Mouse (Mus musculus) hindbrain, postnatal 0 days (tissue): ENCODE measurements at regions not wholly inside any gene's neighbourhood (a gene's known extent, or its start where the extent isn't known, plus 50 kb on each side); places are given as distances from the start of the nearest gene placed in this dataset.

Source experiments
- ATAC-seq: fragments of 200-750 bp; cut with Nextera tagmentation; 2 replicates; pipeline ENCODE4 v1.8.0; 2017; ENCODE audit warnings: mild to moderate bottlenecking, moderate TSS enrichment, moderate library complexity
- DNase-seq: peaks from one replicate; pipeline ENCODE4 v3.0.0-alpha.2; 2015; ENCODE audit warnings: low spot score
- H3K27ac ChIP-seq: fragments of 300-500 bp; sonication (generic); 2 replicates; pipeline ENCODE4 v1.5.1; 2014; ENCODE audit warnings: mild to moderate bottlenecking
- H3K27me3 ChIP-seq: fragments of 300-500 bp; sonication (generic); 2 replicates; pipeline ENCODE4 v1.6.1; 2014; ENCODE audit warnings: low read length, mixed read lengths; ENCODE audit not compliant: insufficient read depth
- H3K36me3 ChIP-seq: fragments of 300-500 bp; sonication (generic); 2 replicates; pipeline ENCODE4 v1.6.1; 2014; ENCODE audit warnings: low read length, mixed read lengths; ENCODE audit not compliant: insufficient read depth
- H3K4me1 ChIP-seq: fragments of 300-500 bp; sonication (generic); 2 replicates; pipeline ENCODE4 v1.6.1; 2014; ENCODE audit warnings: antibody characterized with exemption, low read length, mixed read lengths; ENCODE audit not compliant: insufficient read depth
- H3K4me2 ChIP-seq: fragments of 300-500 bp; sonication (generic); 2 replicates; pipeline ENCODE4 v1.6.1; 2014; ENCODE audit warnings: low read depth, mild to moderate bottlenecking, low read length, moderate library complexity, mixed read lengths
- H3K4me3 ChIP-seq: fragments of 300-500 bp; sonication (generic); 2 replicates; pipeline ENCODE4 v1.5.1; 2014; ENCODE audit warnings: low read length
- H3K9ac ChIP-seq: fragments of 300-500 bp; sonication (generic); replicated peaks from 2 replicates; pipeline ENCODE4 v1.6.1; 2014; ENCODE audit warnings: mild to moderate bottlenecking, low read length, moderate library complexity, mixed read lengths
- H3K9me3 ChIP-seq: fragments of 300-500 bp; sonication (generic); 2 replicates; pipeline ENCODE4 v1.6.1; 2016; ENCODE audit warnings: low read length, mixed read lengths
- CTCF ChIP-seq: IDR thresholded peaks from 2 replicates; pipeline ENCODE4 v1.5.1; 2016; ENCODE audit warnings: antibody characterized with exemption, control low read depth, low read depth
- WGBS: fragments of 180-500 bp; shearing (Covaris S2); extraction: QIAGEN DNeasy Blood & Tissue Kit; methylation state at CpG from one replicate; pipeline ENCODE4 v1.1.7; 2014; 5-methylcytosine and 5-hydroxymethylcytosine counted together

GRCm38 (mm10) chr12:66157630-66158292 is 126.4 kb downstream of the Rpl10l start:
- no peaks in the 10 kb centered on the region for H3K9me3 ChIP-seq
- no peak overlapping the region for H3K9ac ChIP-seq
- H3K4me3 ChIP-seq: no peak overlapping the region
- H3K27ac ChIP-seq: no peak overlapping the region
- TF ChIP-seq CTCF: no peak
- no peaks in the 10 kb centered on the region for H3K27me3 ChIP-seq
- H3K4me2 ChIP-seq: no peak overlapping the region
- no peaks in the 10 kb centered on the region for H3K36me3 ChIP-seq
- no peaks in the 10 kb centered on the region for H3K4me1 ChIP-seq
- WGBS: 27% methylated on average over 3 of the region's 3 CpGs
- ATAC-seq (no peak), DNase-seq (peak; percentile 35)

- no peak for ATAC-seq
- 53% methylated on average over 3 of the region's 3 CpGs for WGBS
- Histone ChIP-seq H3K9ac (no peak overlapping the region), H3K36me3 (no peaks in the 10 kb centered on the region), H3K27me3 (no peaks in the 10 kb centered on the region), H3K9me3 (no peaks in the 10 kb centered on the region), H3K4me2 (no peak overlapping the region), H3K4me3 (no peak overlapping the region), H3K27ac (no peak overlapping the region), H3K4me1 (no peaks in the 10 kb centered on the region)
- no peak for DNase-seq
- no peak for TF ChIP-seq CTCF
These were observed 127.1 kb downstream of the Rpl10l start for GRCm38 (mm10) chr12:66156980-66157629.

GRCm38 (mm10) chr12:66130909-66131308 is 153.3 kb downstream of the Rpl10l start:
- Histone ChIP-seq H3K4me3 (no peak overlapping the region), H3K4me1 (no peaks in the 10 kb centered on the region), H3K9me3 (no peaks in the 10 kb centered on the region), H3K27me3 (no peaks in the 10 kb centered on the region), H3K36me3 (no peaks in the 10 kb centered on the region), H3K9ac (no peak overlapping the region), H3K4me2 (no peak overlapping the region), H3K27ac (no peak overlapping the region)
- ATAC-seq: no peak
- peak; percentile 53 for DNase-seq
- TF ChIP-seq CTCF: peak; percentile 55
- WGBS: 54% methylated on average over 1 of the region's 1 CpGs

- no peak overlapping the region for H3K4me3 ChIP-seq
- H3K4me1 ChIP-seq: no peaks in the 10 kb centered on the region
- ATAC-seq: no peak
- H3K36me3 ChIP-seq: no peaks in the 10 kb centered on the region
- H3K27ac ChIP-seq: no peak overlapping the region
- no peak for DNase-seq
- TF ChIP-seq CTCF: no peak
- H3K27me3 ChIP-seq: no peaks in the 10 kb centered on the region
- no peak overlapping the region for H3K9ac ChIP-seq
- no peaks in the 10 kb centered on the region for H3K9me3 ChIP-seq
- 20% methylated on average over 1 of the region's 1 CpGs for WGBS
- no peak overlapping the region for H3K4me2 ChIP-seq
These were observed 164.6 kb downstream of the Rpl10l start for GRCm38 (mm10) chr12:66119565-66119964.

GRCm38 (mm10) chr12:66090806-66091447 is 193.3 kb downstream of the Rpl10l start:
- no peak overlapping the region for H3K4me2 ChIP-seq
- no peaks in the 10 kb centered on the region for H3K9me3 ChIP-seq
- 87% methylated on average over 3 of the region's 3 CpGs for WGBS
- no peaks in the 10 kb centered on the region for H3K36me3 ChIP-seq
- no peak for TF ChIP-seq CTCF
- no peak for DNase-seq
- H3K9ac ChIP-seq: no peak overlapping the region
- H3K27me3 ChIP-seq: no peaks in the 10 kb centered on the region
- no peak for ATAC-seq
- H3K4me1 ChIP-seq: no peaks in the 10 kb centered on the region
- H3K4me3 ChIP-seq: no peak overlapping the region
- no peak overlapping the region for H3K27ac ChIP-seq

- WGBS: 59% methylated on average over 1 of the region's 1 CpGs
- Histone ChIP-seq H3K9me3 (no peaks in the 10 kb centered on the region), H3K4me3 (no peak overlapping the region), H3K9ac (no peak overlapping the region), H3K36me3 (no peaks in the 10 kb centered on the region), H3K4me2 (no peak overlapping the region), H3K27ac (no peak overlapping the region), H3K4me1 (no peaks in the 10 kb centered on the region), H3K27me3 (no peaks in the 10 kb centered on the region)
- TF ChIP-seq CTCF: no peak
- no peak for ATAC-seq
- no peak for DNase-seq
These were observed 223.9 kb downstream of the Rpl10l start for GRCm38 (mm10) chr12:66060326-66060725.

GRCm38 (mm10) chr12:66055206-66055605 is 229.0 kb downstream of the Rpl10l start:
- no peak for ATAC-seq
- no peak for TF ChIP-seq CTCF

More at GRCm38 (mm10) chr12:66055206-66055605, 229.0 kb downstream of the Rpl10l start:
- no peak overlapping the region for H3K4me2 ChIP-seq
- 68% methylated on average over 2 of the region's 2 CpGs for WGBS
- no peaks in the 10 kb centered on the region for H3K9me3 ChIP-seq
- H3K27me3 ChIP-seq: no peaks in the 10 kb centered on the region
- peak; percentile 5 for DNase-seq
- H3K27ac ChIP-seq: no peak overlapping the region
- H3K9ac ChIP-seq: no peak overlapping the region
- no peaks in the 10 kb centered on the region for H3K36me3 ChIP-seq
- H3K4me3 ChIP-seq: no peak overlapping the region
- H3K4me1 ChIP-seq: no peaks in the 10 kb centered on the region
